Mouse (Mus musculus) forebrain, embryonic 14.5 days (tissue): ENCODE measurements around the gene 1520401A03Rik. TPM values are rescaled to one million over a fixed set of nuclear protein-coding genes. Genes with fewer than 3 reads are reported as not detected.

ENCODE experiments used
- ATAC-seq: fragments of 200-750 bp; cut with Nextera tagmentation; 2 replicates; pipeline ENCODE4 v1.8.0; 2017; ENCODE audit warnings: mild to moderate bottlenecking, moderate library complexity
- DNase-seq: peaks from one replicate; pipeline ENCODE4 v3.0.0-alpha.2; 2015; ENCODE audit warnings: low spot score
- H3K27ac ChIP-seq: fragments of 300-500 bp; sonication (generic); 2 replicates; pipeline ENCODE4 v1.5.1; 2014; ENCODE audit warnings: low read depth, mild to moderate bottlenecking, control low read depth, low read length, moderate library complexity
- H3K27me3 ChIP-seq: fragments of 300-500 bp; sonication (generic); replicated peaks from 2 replicates; pipeline ENCODE4 v1.6.1; 2014; ENCODE audit warnings: low read length, control low read depth, mixed read lengths; ENCODE audit not compliant: control insufficient read depth, insufficient read depth
- H3K36me3 ChIP-seq: fragments of 300-500 bp; sonication (generic); 2 replicates; pipeline ENCODE4 v1.6.1; 2014; ENCODE audit warnings: low read length, control low read depth; ENCODE audit not compliant: control insufficient read depth, insufficient read depth
- H3K4me1 ChIP-seq: fragments of 300-500 bp; sonication (generic); 2 replicates; pipeline ENCODE4 v1.6.1; 2014; ENCODE audit warnings: antibody characterized with exemption, low read length, control low read depth; ENCODE audit not compliant: control insufficient read depth, insufficient read depth
- H3K4me2 ChIP-seq: fragments of 300-500 bp; sonication (generic); 2 replicates; pipeline ENCODE4 v1.6.1; 2014; ENCODE audit warnings: mild to moderate bottlenecking, control low read depth, low read length
- H3K4me3 ChIP-seq: fragments of 300-500 bp; sonication (generic); 2 replicates; pipeline ENCODE4 v1.5.1; 2014; ENCODE audit warnings: low read depth, low read length, control low read depth
- H3K9ac ChIP-seq: fragments of 300-500 bp; sonication (generic); 2 replicates; pipeline ENCODE4 v1.6.1; 2014; ENCODE audit warnings: mild to moderate bottlenecking, low read length, control low read depth, moderate library complexity
- H3K9me3 ChIP-seq: fragments of 300-500 bp; sonication (generic); replicated peaks from 2 replicates; pipeline ENCODE4 v1.6.1; 2016; ENCODE audit warnings: low read length, control low read depth, mixed read lengths; ENCODE audit not compliant: control insufficient read depth
- WGBS: fragments of 180-500 bp; shearing (Covaris S2); extraction: QIAGEN DNeasy Blood & Tissue Kit; methylation state at CpG from one replicate; pipeline ENCODE4 v1.1.7; 2014; 5-methylcytosine and 5-hydroxymethylcytosine counted together
- polyA plus RNA-seq: library from polyadenylated mRNA; unstranded; fragments of >200 nt; fragmentation: Nextera tagmentation; extraction: Ambion mirVana; gene quantifications from 2 replicates; pipeline ENCODE4 v1.2.1, GENCODE M21; 2014

1520401A03Rik gene
- polyA plus RNA-seq, 1 experiment from 2014 or later = not detected

DNA sequence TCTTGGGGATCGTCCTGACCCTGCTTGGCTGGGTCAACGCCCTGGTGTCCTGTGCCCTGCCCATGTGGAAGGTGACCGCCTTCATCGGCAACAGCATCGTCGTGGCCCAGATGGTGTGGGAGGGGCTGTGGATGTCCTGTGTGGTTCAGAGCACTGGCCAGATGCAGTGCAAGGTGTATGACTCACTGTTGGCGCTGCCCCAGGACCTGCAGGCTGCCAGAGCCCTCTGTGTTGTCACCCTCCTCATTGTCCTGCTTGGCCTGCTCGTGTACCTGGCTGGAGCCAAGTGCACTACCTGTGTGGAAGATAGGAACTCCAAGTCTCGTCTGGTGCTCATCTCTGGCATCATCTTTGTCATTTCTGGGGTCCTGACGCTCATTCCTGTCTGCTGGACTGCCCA is 41.5 kb downstream of the 1520401A03Rik start:
- DNase-seq = no peak
- peaks cover 15% of the 10 kb centered on the region for H3K4me1 ChIP-seq
- no peak for ATAC-seq
- H3K4me2 ChIP-seq = no peak overlapping the region
- peaks cover 46% of the 10 kb centered on the region for H3K27me3 ChIP-seq
- H3K36me3 ChIP-seq = no peaks in the 10 kb centered on the region
- H3K9me3 ChIP-seq = no peaks in the 10 kb centered on the region
- no peak overlapping the region for H3K4me3 ChIP-seq
- WGBS = 70% methylated on average over 10 of the region's 10 CpGs
- no peak overlapping the region for H3K27ac ChIP-seq
- no peak overlapping the region for H3K9ac ChIP-seq

DNA sequence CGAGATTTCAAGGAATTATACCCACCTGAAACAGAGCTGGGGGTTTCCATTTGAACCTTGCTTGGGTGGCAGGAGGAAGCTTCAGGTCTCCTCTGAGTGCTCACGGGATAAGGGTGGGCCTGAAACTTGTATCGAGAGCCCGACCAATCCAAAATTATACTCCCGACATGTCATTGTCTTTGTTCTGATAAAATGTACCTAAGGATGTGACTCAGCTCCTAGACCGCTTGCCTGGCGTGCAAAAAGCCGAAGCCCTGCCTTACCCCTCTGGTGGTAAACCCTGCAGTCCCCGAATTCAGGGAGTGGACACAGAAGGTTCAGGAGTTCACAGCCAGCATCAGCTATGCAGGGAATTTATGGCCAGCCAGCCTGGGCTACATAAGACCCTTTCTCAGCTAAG is 42.2 kb downstream of the 1520401A03Rik start:
- DNase-seq = no peak
- no peaks in the 10 kb centered on the region for H3K36me3 ChIP-seq
- WGBS = 77% methylated on average over 9 of the region's 9 CpGs
- H3K9ac ChIP-seq = no peak overlapping the region
- peaks cover 17% of the 10 kb centered on the region for H3K4me1 ChIP-seq
- no peak overlapping the region for H3K27ac ChIP-seq
- ATAC-seq = no peak
- no peak overlapping the region for H3K4me3 ChIP-seq
- no peaks in the 10 kb centered on the region for H3K9me3 ChIP-seq
- peaks cover 53% of the 10 kb centered on the region for H3K27me3 ChIP-seq
- H3K4me2 ChIP-seq = no peak overlapping the region

DNA sequence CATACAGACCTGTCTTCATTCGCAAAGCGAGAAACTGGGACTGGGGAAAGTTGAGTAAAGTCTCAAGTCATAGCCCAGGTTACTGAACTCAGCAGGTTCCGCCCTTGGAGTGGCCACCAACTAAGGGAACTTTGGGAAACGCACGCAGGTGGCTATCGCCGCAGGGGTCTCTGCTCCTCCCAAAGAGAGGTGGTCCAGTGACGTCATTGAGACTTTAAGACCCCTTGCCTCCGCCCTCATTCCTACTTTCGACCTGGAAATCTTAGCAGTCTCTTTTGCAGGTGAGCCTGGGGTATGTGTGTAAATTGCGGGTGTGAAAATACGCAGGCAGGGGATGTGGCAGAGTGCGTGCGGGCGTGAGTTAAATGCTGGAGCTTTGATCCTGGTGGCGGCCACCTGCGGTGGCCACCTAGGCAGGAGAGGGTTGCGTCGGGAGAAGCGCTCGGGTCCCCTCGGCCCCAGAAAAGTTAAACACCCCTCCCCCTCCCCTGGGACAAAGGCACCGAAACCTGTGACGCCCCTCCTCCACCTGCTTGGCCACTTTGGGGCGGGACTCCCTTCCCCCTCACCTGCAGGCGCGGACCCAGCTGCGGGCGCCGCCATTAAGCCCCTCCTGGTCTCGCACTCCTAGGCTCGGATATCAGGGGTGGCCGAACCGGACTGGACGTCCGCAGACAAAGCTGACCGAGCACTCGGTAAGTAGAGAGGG is 43.3 kb downstream of the 1520401A03Rik start, which contains the start of gene Cldn6:
Gene Cldn6, plus strand, starts transcription at position 123 of the 709 bp plus-strand sequence.
- H3K27me3 ChIP-seq = peaks cover 56% of the 10 kb centered on the region
- no peak within 1 kb of the TSS; the same call in 1 of the 2 replicates for H3K9ac ChIP-seq
- no peak within 1 kb of the TSS for H3K27ac ChIP-seq
- H3K4me3 ChIP-seq = no peak within 1 kb of the TSS
- ATAC-seq (no peak), DNase-seq (no peak)
- H3K9me3 ChIP-seq = no peaks in the 10 kb centered on the region
- 2% methylated on average over 38 of the region's 38 CpGs for WGBS
- peaks cover 20% of the 10 kb centered on the region for H3K4me1 ChIP-seq
- peak within 1 kb of the TSS; percentile 30 for H3K4me2 ChIP-seq
- no peaks in the 10 kb centered on the region for H3K36me3 ChIP-seq

DNA sequence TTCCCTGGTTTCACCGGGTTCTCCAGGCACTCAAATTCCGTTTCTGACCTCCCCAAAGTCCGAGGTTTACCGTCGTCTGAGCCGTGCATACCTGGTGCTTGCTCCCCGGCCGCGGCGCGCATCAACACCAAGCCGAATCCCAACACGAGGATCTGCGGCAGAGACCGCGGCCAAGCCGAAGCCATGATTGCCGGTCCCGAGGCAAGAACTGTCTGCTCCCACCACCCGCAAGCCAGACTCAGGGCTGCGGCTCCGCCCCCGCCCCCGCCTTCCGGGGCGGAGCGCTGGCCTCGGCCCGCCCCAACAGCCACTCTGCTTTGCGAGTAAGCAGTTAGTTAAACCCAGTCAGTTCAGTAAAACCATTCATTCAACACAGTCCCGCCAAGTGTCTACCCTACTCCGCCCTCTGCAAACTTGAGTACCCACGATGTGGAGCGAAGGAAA is 45.3 kb downstream of the 1520401A03Rik start, which contains the start of gene Tnfrsf12a:
Gene Tnfrsf12a, minus strand, starts transcription at position 233 of the 444 bp plus-strand sequence.
- H3K4me3 ChIP-seq = peak within 1 kb of the TSS; percentile 45
- H3K27ac ChIP-seq = no peak within 1 kb of the TSS
- peaks cover 19% of the 10 kb centered on the region for H3K4me1 ChIP-seq
- peak; percentile 41 for ATAC-seq
- under 1% methylated on average over 34 of the region's 34 CpGs for WGBS
- peak within 1 kb of the TSS; percentile 93 for H3K4me2 ChIP-seq
- no peaks in the 10 kb centered on the region for H3K36me3 ChIP-seq
- no peaks in the 10 kb centered on the region for H3K9me3 ChIP-seq
- H3K9ac ChIP-seq = peak within 1 kb of the TSS; percentile 60
- H3K27me3 ChIP-seq = peaks cover 48% of the 10 kb centered on the region
- peak; percentile 86 for DNase-seq

DNA sequence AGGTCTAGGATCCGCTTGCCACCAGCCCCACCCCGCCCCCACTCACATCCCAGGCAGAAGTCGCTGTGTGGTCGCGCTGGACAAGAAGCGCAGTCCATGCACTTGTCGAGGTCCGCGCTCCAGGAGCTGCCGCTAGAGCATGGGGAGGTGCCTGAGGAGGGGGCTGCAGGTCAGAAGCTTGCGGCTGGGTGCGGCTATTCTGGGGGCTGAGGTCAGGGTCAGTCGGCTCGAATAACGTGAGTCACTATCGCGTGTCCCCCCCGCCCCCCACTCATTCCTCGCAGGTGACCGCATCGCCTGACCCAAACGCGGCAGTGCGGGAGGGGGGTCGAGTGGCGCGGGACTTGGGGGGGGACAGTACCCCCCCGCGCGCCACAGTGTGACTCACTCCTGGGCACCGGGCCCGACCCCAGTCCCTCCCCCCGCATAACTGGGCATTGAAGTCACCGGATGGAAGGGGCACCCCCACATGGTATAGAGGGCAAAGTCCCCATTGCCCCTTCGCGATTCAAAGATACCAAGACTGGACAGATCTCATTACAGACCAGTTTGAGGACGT is 46.0 kb downstream of the 1520401A03Rik start:
- Histone ChIP-seq H3K9ac (peak overlapping the region; percentile 60), H3K27me3 (peaks cover 48% of the 10 kb centered on the region), H3K9me3 (no peaks in the 10 kb centered on the region), H3K4me2 (peak overlapping the region; percentile 93), H3K4me1 (peaks cover 19% of the 10 kb centered on the region), H3K27ac (no peak overlapping the region), H3K4me3 (peak overlapping the region; percentile 45), H3K36me3 (no peaks in the 10 kb centered on the region)
- WGBS = 0% methylated on average over 33 of the region's 37 CpGs
- ATAC-seq (no peak), DNase-seq (no peak)

DNA sequence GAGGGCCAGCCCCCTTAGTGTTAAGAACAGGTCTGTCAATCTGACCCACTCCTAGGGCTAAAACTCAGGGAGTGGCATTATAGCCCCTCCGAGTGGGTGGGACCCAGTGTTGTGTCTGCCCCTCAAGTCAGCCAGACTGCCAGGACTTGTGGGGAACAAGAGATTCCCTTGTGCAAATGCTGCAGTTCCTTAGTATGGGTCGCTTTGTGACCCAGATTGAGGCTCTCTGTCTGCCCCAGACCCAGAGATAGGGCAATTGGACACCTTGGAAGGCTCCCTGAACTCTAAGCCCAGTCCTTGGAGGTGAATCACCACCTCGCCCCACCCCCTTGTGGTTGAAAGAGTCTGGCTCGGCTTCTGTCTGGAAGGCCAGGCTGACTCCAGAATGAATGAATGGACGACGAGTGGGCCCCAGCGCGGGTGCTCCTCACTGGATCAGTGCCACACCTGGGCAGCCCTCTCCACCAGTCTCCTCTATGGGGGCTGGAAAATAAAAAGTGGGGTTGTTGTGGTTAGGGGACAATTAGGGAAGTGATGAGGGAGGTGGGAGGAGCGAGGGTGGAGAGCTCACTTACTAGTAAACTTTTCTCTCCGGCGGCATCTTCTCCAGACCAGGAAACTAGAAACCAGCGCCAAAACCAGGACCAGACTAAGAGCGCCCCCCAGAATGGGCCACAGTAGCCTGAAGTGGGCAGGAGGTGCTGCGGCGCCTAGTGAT is 46.9 kb downstream of the 1520401A03Rik start:
- DNase-seq (no peak), ATAC-seq (no peak)
- Histone ChIP-seq H3K9me3 (no peaks in the 10 kb centered on the region), H3K4me3 (peak overlapping the region; percentile 45), H3K27me3 (peaks cover 40% of the 10 kb centered on the region), H3K4me2 (peak overlapping the region; percentile 93), H3K36me3 (no peaks in the 10 kb centered on the region), H3K27ac (no peak overlapping the region), H3K9ac (0 out of 2 replicates have a peak overlapping the region, but pooled peaks have one; percentile 60), H3K4me1 (peaks cover 19% of the 10 kb centered on the region)
- WGBS = 10% methylated on average over 15 of the region's 15 CpGs

DNA sequence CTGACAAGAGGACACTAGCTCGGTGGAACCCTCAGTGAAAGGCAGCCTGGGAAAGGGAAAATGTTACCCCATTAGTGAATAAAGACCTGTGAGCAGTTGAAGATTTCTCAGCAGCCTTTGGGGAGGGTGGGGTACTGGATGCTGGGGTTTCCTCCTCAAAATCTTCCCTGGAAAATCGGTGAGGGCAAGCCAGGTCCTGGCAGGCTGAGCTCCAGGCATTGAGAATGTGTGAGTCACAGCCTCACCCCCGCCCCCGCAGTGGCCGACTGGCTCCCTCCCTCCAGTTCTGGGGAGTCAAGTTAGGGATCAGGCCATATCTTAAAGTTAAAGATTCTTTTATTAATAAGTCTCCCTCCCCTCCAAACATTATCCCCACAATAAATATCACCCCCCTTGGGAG is 47.5 kb downstream of the 1520401A03Rik start:
- 57% methylated on average over 5 of the region's 5 CpGs for WGBS
- Histone ChIP-seq H3K27ac (no peak overlapping the region), H3K9me3 (no peaks in the 10 kb centered on the region), H3K36me3 (0 out of 2 replicates have a peak, but pooled peaks cover 2% of the 10 kb centered on the region), H3K9ac (no peak overlapping the region), H3K4me2 (no peak overlapping the region), H3K4me3 (no peak overlapping the region), H3K27me3 (peaks cover 34% of the 10 kb centered on the region), H3K4me1 (peaks cover 19% of the 10 kb centered on the region)
- ATAC-seq (no peak), DNase-seq (no peak)

DNA sequence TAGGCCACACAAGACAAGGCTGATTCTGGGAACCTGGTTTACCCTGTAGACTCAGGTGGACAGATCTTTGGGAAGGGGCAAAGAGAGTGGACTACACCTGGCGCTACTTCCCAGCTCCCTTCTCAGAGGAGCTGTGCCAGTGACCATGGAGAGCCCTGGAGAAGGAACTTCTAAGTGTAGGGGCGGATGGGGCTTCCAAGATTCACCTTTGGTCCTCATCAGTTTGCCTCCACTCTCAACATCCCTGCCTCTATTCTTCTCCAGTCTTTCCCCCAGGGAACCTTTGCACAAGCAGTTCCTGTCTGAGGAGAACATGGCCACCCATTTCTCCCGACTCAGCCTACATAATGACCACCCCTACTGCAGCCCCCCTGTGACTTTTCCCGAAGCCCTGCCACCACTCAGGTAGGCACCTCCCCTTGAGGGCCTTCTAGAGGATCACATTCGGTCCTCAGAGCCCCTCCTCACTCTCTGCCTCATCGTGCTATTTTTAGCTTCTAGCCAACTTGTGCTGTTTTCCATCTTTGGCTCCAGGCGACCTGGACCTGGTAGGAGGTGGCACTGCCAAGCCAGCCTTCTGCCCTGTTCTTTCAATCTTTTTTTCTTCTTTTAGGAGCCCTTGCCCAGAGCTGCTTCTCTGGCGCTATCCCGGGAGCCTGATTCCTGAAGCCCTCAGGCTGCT is 48.2 kb downstream of the 1520401A03Rik start:
- H3K4me1 ChIP-seq = peaks cover 19% of the 10 kb centered on the region
- H3K9me3 ChIP-seq = no peaks in the 10 kb centered on the region
- peak overlapping the region; percentile 52 for H3K4me3 ChIP-seq
- H3K36me3 ChIP-seq = peaks cover 9% of the 10 kb centered on the region
- DNase-seq (no peak), ATAC-seq (no peak; the same call in 1 of the 2 replicates)
- peak overlapping the region; percentile 73 for H3K4me2 ChIP-seq
- H3K27me3 ChIP-seq = peaks cover 27% of the 10 kb centered on the region
- 56% methylated on average over 9 of the region's 9 CpGs for WGBS
- peak overlapping the region; percentile 71 for H3K9ac ChIP-seq
- no peak overlapping the region for H3K27ac ChIP-seq
